In genomic region chr17:15862355-15862754, GRCm38 (mm10) we compare ENCODE assay signal across 14 mouse cellular contexts. TPM values are rescaled to one million over a fixed set of nuclear protein-coding genes. Genes with fewer than 3 reads are reported as not detected.
DNase-seq lines count a peak whose midpoint lies in the region; ATAC-seq and TF ChIP-seq lines count a peak whose summit lies in the region.
"Had no signal": no experiment of that assay in that cellular context is flagged by ENCODE, and none has a peak within 500 bp of the region (broad histone marks: within the 10 kb centered on the region; RNA-seq: fewer than 3 reads in every experiment).

No protein-coding gene starts in this region.

- no peak overlapping the region for H3K4me3 ChIP-seq in kidney, adult 2 months (ENCODE audit: insufficient read depth, low read depth, low read length)
- H3K4me3 ChIP-seq: heart, embryonic 13.5 days; myocyte had no signal

- DNase-seq in frontal cortex, postnatal 25 days (ENCODE audit: low spot score in 2 of 2), result no peak
- DNase-seq in right cerebral cortex, adult 18-20 months, result peak; percentile 5
- no peak for DNase-seq in right cerebral cortex, postnatal 14 days
- peak; percentile 9 to 47 for DNase-seq in cerebellum, postnatal 25 days
- peak; percentile 15 for DNase-seq in telencephalon, adult 2 months (ENCODE audit: low read depth, low spot score)
- DNase-seq in kidney, adult 2 months, result no peak
- no peak for DNase-seq in lung, adult 18-20 months
- DNase-seq: adrenal gland, postnatal 10 days; B cell, adult 2 months had no signal

- H3K4me1 ChIP-seq in kidney, adult 2 months (ENCODE audit: control insufficient read depth, insufficient read depth, low read length), result no peaks in the 10 kb centered on the region
- H3K4me1 ChIP-seq: heart, embryonic 13.5 days had no signal

- TF ChIP-seq POLR2A in kidney, adult 2 months (IDR thresholded peaks at IDR 0.05; ENCODE audit: low read depth, low read length), result no peak

- no peaks in the 10 kb centered on the region for H3K27me3 ChIP-seq in kidney, adult 2 months (replicated peaks; ENCODE audit: control insufficient read depth, insufficient read depth, low read length)
- H3K27me3 ChIP-seq: heart, embryonic 13.5 days had no signal

- 70% methylated on average over 4 of the region's 4 CpGs for WGBS in kidney, adult 2 months

- H3K27ac ChIP-seq in kidney, adult 2 months (ENCODE audit: insufficient read depth, low read depth, low read length), result no peak overlapping the region
- H3K27ac ChIP-seq: heart, embryonic 13.5 days; kidney, postnatal 0 days had no signal

- no peaks in the 10 kb centered on the region for H3K36me3 ChIP-seq in kidney, adult 2 months (ENCODE audit: control insufficient read depth, insufficient read depth, low read length)
- H3K36me3 ChIP-seq: heart, embryonic 13.5 days had no signal

- no peak for TF ChIP-seq CTCF in kidney, adult 2 months (conservative IDR thresholded peaks at IDR 0.05; ENCODE audit: insufficient read depth, insufficient read length, low read depth, low read length)

- ATAC-seq in frontal cortex, adult (ENCODE audit: low TSS enrichment), result peak; percentile 20; the same call in 1 of the 2 replicates
- ATAC-seq: lung, postnatal 0 days had no signal

RNA-seq across cellular contexts. Expression of gene Rgmb, which starts 31.5 kb away (rescaled TPM):
- polyA plus RNA-seq in kidney, adult 2 months (2012; rRNA removed), result 13.8 and 16.2 TPM in 2 replicates

Comparison
In these comparisons a context has a peak if more than half of its experiments do, and no peak if none do; other contexts are left out.
1. DNase-seq: peak in right cerebral cortex, adult 18-20 months (single experiment), cerebellum, postnatal 25 days (2 of 2) and telencephalon, adult 2 months (single experiment); none in frontal cortex, postnatal 25 days (0 of 2), right cerebral cortex, postnatal 14 days (single experiment), kidney, adult 2 months (single experiment) and lung, adult 18-20 months (0 of 2).